Mouse (Mus musculus): ENCODE data around the gene Nup210l.

DNA sequence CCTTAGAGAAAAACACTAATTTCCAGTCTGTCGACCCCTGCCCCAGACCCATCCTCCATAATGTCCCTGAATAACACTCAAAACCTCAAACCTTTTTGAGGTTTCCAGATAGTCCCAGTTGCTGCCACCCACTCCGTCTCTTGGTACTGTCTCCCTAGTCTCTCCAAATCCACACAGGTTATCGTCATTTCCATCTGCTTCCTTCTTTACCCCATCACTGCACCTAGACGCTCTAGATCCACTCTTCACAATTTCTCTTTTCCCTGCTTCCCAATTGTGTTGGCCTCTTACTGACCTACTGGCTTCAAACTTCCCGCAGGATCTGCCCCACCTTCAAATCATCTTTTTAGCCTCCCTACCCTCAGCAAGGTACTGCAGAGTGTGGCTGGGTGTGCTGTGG is 117.2 kb downstream of the Nup210l start:
- TF ChIP-seq CTCF (IDR thresholded peaks at IDR 0.05; ENCODE audit: extremely low read depth, insufficient read depth, insufficient read length, insufficient replicate concordance) (no peak), POLR2A (IDR thresholded peaks at IDR 0.05; ENCODE audit: low read depth, low read length) (no peak)

Data from spleen, adult 2 months (tissue).